Mouse (Mus musculus) liver, adult 2 months (tissue): ENCODE results near the gene Rpgrip1l.

Experiments used
- CTCF ChIP-seq: fragments of 200-500 bp; IDR thresholded peaks from 2 replicates; pipeline ENCODE4 v1.5.1; 2011; ENCODE audit warnings: low read depth, low read length, control low read depth
- POLR2A ChIP-seq: fragments of 200-500 bp; IDR thresholded peaks from 2 replicates; pipeline ENCODE4 v1.6.1; 2011; ENCODE audit warnings: low read length, control low read depth; ENCODE audit not compliant: insufficient read depth; ENCODE audit errors: extremely low read depth

- no peak for TF ChIP-seq CTCF
- TF ChIP-seq POLR2A = no peak
These were observed 135.4 kb downstream of the Rpgrip1l start for GRCm38 (mm10) chr8:91177708-91178107.
